Mouse (Mus musculus): ENCODE measurements around the gene Bcl6b.

DNA sequence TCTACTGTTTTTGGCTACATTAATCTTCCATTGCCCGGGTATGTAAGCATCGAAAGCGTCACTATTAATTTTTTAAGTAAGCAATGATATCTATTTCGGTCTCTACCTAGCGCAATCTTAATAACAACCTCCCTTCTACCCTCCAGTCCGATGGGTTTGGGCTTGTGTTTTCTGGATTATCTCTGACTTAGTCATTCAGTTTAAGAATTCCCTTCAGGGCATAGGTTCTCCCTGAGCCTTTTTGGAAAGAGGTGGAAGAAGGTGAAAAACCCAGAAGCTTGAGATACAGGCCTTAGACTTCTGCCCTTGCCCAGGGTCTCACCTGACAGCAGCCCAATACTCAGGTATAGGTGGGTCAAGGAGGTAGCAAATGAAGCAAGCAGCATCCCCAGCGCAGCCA, 9.7 kb downstream of the Bcl6b start:
- TF ChIP-seq EP300 (IDR thresholded peaks at IDR 0.05; ENCODE audit: insufficient read depth, low read depth, low read length) (no peak), CTCF (IDR thresholded peaks at IDR 0.05) (no peak)

Measured in heart, adult 2 months (tissue).